Mouse (Mus musculus) regulatory T cell (primary cell): Measurements from ENCODE around the gene Pkdrej.

Experiments
- in situ Hi-C: fragments of 300-600 bp; cut with MboI, MseI; formaldehyde crosslinking; loops from one replicate; pipeline ENCODE4 v1.15.1; 2025; ENCODE audit warnings: high pct_unique_total_duplicates

The Pkdrej gene

DNA sequence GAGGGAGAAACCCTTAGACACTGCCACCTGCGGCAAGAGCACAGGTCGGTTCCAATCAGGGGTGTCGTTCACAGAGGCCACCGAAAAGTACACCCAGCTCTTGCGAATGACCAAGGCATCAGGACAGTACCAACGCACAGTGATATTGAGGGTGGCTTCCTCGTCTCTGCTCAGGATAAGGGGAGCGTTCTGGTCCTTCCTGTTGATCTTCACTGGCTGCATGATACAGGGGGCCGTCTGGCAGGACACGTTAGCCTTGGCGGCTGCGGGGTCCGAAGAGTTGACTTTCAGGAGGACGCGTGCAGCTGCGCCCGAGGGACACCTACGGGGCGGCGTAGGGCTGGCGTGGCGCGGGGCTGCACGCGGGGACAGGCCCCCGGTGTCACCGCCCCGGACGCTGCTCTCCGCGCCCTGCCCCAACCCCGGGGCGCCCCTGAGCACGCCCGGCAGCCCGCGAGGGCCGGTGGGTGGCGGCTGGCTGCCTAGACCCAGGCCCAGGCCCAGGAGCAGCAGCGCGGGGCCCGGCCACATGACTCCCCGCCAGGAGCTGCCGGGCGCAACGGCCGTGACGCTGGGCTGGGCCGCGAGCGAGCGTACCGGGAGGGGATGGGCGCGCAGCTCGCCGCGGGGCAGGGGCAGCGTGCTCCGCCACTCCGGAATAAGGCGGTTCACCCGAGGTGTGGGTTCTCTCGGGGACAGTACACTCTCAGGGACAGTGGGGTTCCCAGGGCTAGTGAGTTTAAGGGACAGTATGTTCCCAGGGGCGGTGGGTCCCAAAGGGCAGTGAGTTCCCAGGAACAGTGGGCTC lies at the start of gene Pkdrej:
Gene Pkdrej, minus strand, starts transcription at position 532 of the 808 bp plus-strand sequence.
- in situ Hi-C loops = no loop called here

DNA sequence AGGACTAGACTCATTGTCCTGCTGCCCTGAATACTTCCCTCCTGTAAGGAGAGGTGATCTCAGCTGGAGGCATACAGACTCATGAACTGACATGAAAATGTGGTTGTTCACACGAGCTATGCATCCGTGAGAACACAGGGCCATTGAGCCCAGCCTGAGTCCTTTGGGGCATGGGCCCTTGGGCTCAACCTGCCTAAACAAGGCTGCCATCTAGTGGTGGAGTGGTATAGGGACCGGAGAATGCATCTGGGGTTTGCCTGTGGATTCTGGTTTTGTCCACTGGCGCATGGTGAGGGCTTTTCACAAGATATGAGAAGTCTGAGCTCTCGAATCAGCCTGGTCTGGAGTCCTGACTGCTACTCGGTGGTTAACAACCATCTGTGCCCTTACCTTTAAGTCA lies 46.2 kb upstream of the Pkdrej start:
- in situ Hi-C loops = loop anchor here (25.0 kb wide), 1 partner anchor 255 kb away; no protein-coding TSS in a partner anchor

DNA sequence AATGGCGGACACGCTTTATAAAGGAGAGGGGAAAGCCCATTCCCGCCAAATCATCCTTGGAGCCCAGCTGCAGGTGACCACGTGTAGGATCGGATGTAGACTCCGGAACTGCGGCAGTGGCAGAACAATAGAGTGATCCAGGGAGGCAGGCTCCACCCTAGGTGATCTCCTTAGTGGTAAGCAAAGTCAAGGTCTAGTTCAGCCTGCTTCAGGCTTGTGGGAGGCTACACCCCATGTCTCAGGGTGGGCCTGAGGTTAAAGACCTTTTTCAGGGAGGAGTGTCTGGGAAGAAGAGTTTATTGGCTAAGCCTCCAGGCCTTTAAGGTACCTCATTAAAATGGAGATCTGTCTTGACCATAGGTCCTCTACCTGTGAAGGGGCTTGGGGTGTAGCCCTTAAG lies 44.4 kb upstream of the Pkdrej start:
- in situ Hi-C loops = loop anchor here (25.0 kb wide), 1 partner anchor 254 kb away; no protein-coding TSS in a partner anchor

DNA sequence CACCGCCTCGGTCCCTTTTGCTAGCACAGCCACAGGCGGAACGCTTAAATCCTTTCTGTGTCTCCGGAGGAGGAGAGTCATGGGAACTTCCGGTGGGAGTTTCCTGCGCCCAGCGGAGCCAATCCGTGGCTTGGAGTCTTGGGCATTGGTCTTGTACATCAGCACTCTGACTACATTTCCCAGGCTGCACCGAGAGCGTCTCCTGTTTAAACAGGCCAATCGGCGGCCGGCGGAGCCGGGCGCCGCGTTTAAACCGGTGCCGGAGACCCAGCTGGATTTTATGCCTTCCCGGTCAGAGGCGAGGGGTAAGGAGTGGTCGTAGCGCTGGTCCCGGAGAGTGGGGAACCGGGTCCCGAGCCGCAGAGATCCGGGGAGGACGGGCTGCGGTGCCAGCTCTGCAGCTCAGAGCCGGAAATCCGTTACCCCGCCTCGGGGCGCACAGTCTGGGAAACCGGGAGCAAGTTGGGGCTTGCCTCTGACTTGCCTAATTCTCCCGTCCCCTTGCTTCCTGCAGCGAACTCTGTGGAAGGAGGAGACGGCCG lies 38.0 kb upstream of the Pkdrej start, which contains the start of gene Gtse1:
Gene Gtse1, plus strand, starts transcription at position 256 of the 542 bp plus-strand sequence.
- in situ Hi-C loops = loop anchor here (25.0 kb wide), 1 partner anchor 247 kb away; no protein-coding TSS in a partner anchor

DNA sequence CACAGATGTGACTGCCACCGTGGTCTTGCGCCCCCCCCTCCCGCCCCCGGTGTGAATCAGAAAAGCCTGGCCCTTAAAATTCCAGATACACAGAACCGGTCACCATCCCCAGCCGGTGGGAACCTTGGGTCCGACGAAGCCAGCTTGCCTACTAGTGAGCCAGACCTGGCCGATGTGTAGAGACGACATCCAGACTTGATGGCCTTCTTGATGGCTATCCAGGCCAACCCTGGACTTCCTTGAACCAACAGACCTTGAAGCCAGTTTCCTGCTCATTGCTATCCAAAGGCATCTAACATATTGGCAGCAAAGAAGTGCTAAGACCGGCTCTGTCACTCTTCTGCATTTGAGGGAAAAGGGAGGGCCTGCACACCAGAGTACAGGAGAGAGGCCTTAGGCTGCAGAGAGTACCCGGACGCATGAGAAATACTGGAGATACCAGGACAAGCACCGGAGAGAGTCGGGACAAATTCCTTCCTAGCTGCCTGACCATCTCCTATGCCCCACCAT lies 37.5 kb upstream of the Pkdrej start:
- in situ Hi-C loops = loop anchor here (25.0 kb wide), 1 partner anchor 247 kb away; no protein-coding TSS in a partner anchor

- in situ Hi-C loops = loop anchor here (5.0 to 25.0 kb wide), 2 partner anchors 135 to 240 kb away; no protein-coding TSS in a partner anchor
Measured at GRCm38 (mm10) chr15:85851656-85852392, 30.3 kb upstream of the Pkdrej start.

DNA sequence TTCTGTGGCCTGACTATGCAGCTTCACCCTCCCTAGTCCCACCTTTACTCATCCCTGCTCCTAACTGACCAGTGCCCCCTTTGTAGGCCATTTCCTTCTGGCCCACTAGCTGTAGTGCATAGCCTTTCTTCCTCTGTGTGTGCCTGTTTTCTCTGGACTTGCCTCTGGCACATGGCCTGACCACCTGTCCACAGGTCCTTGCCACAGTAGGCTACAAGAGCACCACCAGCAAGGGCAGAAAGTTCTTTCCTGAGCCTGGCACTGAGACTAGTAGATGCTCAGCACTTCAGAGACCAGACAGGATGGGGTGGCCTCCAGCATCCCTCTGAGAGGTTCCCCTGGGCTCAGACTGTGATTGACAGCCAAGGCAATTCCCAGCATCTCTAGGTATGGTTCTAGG lies 23.5 kb upstream of the Pkdrej start:
- in situ Hi-C loops = no loop called here

GRCm38 (mm10) chr15:85841796-85842360 lies 20.3 kb upstream of the Pkdrej start:
- in situ Hi-C loops = no loop called here

- in situ Hi-C loops = no loop called here
Measured at GRCm38 (mm10) chr15:85840983-85841382, 19.4 kb upstream of the Pkdrej start.

GRCm38 (mm10) chr15:85836887-85837286 lies 15.4 kb upstream of the Pkdrej start:
- in situ Hi-C loops = no loop called here

GRCm38 (mm10) chr15:85835335-85835734 lies 13.8 kb upstream of the Pkdrej start:
- in situ Hi-C loops = no loop called here

DNA sequence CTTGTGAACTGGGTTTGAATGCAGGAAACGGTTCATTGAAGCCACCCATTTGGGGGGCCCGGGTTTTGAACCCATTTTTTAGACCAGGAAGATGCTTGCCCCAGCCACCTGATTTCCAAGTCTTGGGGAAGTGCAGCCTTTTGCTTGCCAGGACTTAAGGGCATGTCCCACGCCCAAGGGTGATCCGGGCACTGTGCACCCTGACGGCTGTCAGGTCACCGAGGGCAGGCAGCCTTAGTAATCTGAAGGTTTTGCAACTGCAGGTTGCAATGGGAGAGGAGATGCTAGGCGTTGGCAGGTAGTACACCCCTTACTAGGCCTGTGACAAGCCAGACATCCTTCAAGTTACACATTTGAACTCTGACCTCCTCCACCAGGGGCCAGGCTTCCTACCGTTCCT lies 11.1 kb upstream of the Pkdrej start:
- in situ Hi-C loops = no loop called here

DNA sequence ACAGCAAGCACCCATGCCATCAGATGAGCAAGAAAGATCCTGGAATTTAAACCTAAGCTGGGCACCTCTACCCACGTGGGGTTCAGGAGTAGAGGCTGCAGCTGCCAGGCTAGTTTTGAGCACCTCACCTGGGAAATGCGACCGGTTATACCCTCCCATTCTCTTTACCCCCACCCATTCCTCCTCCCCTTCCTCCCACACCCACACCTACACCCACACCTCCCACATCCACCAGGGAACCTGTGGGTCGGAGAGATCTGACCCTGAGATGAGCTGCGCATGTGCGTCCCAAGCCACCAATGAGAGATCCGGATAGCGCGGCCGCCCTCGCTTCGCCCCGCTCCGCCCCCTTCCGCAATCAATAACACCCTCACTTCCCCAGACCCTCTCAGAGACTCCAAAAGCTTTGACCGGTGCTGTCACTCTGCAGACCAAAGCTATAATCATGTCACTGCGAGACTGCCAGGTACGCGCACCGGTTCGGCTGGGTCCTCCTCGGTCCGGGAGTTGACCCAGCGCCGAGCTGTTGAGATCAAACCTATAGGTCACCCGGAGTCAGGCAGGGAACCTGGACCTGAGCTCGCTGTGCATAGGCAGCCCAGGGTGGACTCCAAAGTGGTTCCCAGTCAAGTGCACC lies 10.5 kb upstream of the Pkdrej start, which contains the start of gene Ttc38:
Gene Ttc38, plus strand, starts transcription at position 353 of the 637 bp plus-strand sequence.
- in situ Hi-C loops = no loop called here

GRCm38 (mm10) chr15:85829470-85829869 lies 7.9 kb upstream of the Pkdrej start:
- in situ Hi-C loops = no loop called here

DNA sequence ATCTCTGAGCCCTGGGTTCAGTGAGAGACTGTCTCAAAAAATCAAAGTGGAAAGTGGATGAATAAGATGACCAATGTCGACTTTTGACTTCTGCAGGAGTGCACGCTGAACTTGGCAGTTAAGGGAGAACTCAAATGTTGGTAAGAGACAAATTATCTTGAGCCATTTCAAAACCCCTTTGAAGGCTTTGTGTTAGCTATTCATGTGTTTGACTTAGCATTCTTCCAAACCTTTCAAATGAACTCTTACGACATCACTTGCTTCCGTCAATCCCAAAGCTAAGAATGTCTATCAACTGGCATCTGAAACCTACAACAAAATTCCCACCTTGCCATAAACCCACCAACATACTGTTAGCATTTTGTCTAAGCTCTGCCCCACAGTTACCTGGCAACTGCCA lies 6.5 kb upstream of the Pkdrej start:
- in situ Hi-C loops = no loop called here

DNA sequence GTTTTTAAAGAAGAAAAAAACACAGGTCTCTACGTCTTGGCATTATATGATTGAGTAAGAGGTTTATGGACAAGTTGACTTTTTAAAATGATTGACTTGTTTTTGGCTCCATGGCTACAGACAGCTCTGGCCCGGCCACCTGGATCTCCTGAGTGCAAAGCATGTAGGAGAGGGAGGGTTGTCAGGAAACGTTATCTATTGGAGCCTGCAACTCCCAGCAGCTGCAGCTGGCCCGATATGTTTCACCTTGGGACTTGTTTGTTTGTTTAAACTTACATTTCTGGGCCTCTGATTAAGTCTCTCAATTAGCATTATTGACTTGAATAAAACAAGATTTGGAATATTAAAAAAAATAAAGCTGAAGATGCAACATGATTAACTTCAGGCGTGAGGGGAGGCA lies 5.1 kb upstream of the Pkdrej start:
- in situ Hi-C loops = no loop called here

DNA sequence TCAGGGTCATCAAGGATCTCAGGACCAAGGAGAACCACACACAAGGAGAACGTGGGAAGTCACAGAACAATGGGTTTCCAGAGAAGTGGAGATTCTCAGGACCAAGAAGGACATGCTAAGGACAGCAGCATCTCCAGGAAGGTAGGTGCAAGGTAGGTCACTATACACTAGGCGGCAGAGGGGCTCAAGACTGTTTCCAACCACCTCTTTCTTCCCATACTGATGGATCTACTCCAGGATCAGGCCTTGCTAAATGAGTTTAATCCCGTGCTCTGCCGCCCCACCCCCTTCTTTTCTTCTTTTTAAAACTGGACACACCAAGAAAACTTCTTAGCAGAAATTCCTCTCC lies 451 bp upstream of the Pkdrej start:
- in situ Hi-C loops = no loop called here

- in situ Hi-C loops = no loop called here
Measured at GRCm38 (mm10) chr15:85813428-85813827, 8.1 kb downstream of the Pkdrej start.

GRCm38 (mm10) chr15:85811535-85812277 lies 9.8 kb downstream of the Pkdrej start, which contains the start of gene Cdpf1:
Gene Cdpf1, minus strand, starts transcription at chr15:85811697.
- in situ Hi-C loops = no loop called here

GRCm38 (mm10) chr15:85810806-85811521 lies 10.6 kb downstream of the Pkdrej start:
- in situ Hi-C loops = no loop called here
